Mouse (Mus musculus) right cerebral cortex, postnatal 25 days (tissue): ENCODE results near the gene Kcns3.
"Not testable (repeated sequence)": the region's sequence is repeated elsewhere in the genome, so short reads cannot be mapped to it uniquely, and the experiment has no call there.

Experiments used
- DNase-seq: peaks from one replicate; pipeline ENCODE4 v3.0.0; 2022

Kcns3 gene

GRCm38 (mm10) chr12:11071079-11071478, 79.8 kb downstream of the Kcns3 start:
- no peak for DNase-seq

- no peak for DNase-seq
Observed at GRCm38 (mm10) chr12:11066865-11067264, 84.0 kb downstream of the Kcns3 start.

GRCm38 (mm10) chr12:11052676-11053075, 98.2 kb downstream of the Kcns3 start:
- DNase-seq: not testable (repeated sequence)

- DNase-seq: no peak
Observed at GRCm38 (mm10) chr12:11041821-11042220, 109.0 kb downstream of the Kcns3 start.
